Mouse (Mus musculus) heart, postnatal 0 days (tissue): ENCODE data around the gene Lgals1.

Experiments
- CTCF ChIP-seq: IDR thresholded peaks from 2 replicates; pipeline ENCODE4 v1.5.1; 2016; ENCODE audit warnings: antibody characterized with exemption, control low read depth, low read depth
- EP300 ChIP-seq: IDR thresholded peaks from 2 replicates; pipeline ENCODE4 v1.6.1; 2016; ENCODE audit warnings: antibody characterized with exemption, low read depth

DNA sequence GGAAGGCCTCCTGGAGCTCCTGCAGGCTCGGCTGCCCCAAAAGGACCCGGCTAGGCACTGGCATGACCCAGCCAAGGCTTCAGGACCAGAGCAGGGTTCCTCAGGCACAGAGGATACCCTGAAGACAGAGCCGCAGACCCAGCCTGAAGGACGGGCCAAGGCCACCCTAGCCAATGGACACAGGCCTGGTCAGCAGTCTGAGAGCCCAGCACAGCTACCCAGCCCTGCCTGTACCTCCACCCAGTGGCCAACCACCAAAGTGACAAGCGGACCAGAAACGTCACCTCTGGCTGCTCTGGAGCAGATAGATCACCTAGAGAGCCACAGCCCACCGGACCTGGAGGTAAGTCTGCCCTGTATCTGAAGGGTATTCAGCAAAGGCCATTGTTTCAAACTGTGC lies 47.4 kb downstream of the Lgals1 start:
- peak; percentile 53 for TF ChIP-seq CTCF
- no peak for TF ChIP-seq EP300
